Mouse (Mus musculus) hindbrain, embryonic 16.5 days (tissue): Measurements from ENCODE around the gene Cdc42ep4. TPM values are rescaled to one million over a fixed set of nuclear protein-coding genes. Genes with fewer than 3 reads are reported as not detected.
A peak's percentile ranks its signal among the peaks of the same experiment; 100 is the strongest.

Experiments
- ATAC-seq: fragments of 200-750 bp; cut with Nextera tagmentation; 2 replicates; pipeline ENCODE4 v1.8.0; 2017; ENCODE audit warnings: moderate TSS enrichment, moderate library complexity
- H3K27ac ChIP-seq: fragments of 300-500 bp; sonication (generic); 2 replicates; pipeline ENCODE4 v1.5.1; 2014; ENCODE audit warnings: low read depth, mild to moderate bottlenecking, control low read depth, low read length, moderate library complexity
- H3K27me3 ChIP-seq: fragments of 300-500 bp; sonication (generic); replicated peaks from 2 replicates; pipeline ENCODE4 v1.6.1; 2014; ENCODE audit warnings: low read length; ENCODE audit not compliant: control insufficient read depth, insufficient read depth
- H3K36me3 ChIP-seq: fragments of 300-500 bp; sonication (generic); 2 replicates; pipeline ENCODE4 v1.6.1; 2014; ENCODE audit warnings: mild to moderate bottlenecking, low read length, moderate library complexity, mixed read lengths; ENCODE audit not compliant: control insufficient read depth, insufficient read depth
- H3K4me1 ChIP-seq: fragments of 300-500 bp; sonication (generic); 2 replicates; pipeline ENCODE4 v1.6.1; 2014; ENCODE audit warnings: low read depth, low read length; ENCODE audit not compliant: control insufficient read depth, insufficient read depth
- H3K4me2 ChIP-seq: fragments of 300-500 bp; sonication (generic); 2 replicates; pipeline ENCODE4 v1.6.1; 2014; ENCODE audit warnings: mild to moderate bottlenecking, low read length, control low read depth, moderate library complexity
- H3K4me3 ChIP-seq: fragments of 300-500 bp; sonication (generic); 2 replicates; pipeline ENCODE4 v1.5.1; 2014; ENCODE audit warnings: mild to moderate bottlenecking, low read length, control low read depth, moderate library complexity
- H3K9ac ChIP-seq: fragments of 300-500 bp; sonication (generic); 2 replicates; pipeline ENCODE4 v1.6.1; 2014; ENCODE audit warnings: low read depth, mild to moderate bottlenecking, control low read depth, low read length, moderate library complexity
- H3K9me3 ChIP-seq: fragments of 300-500 bp; sonication (generic); 2 replicates; pipeline ENCODE4 v1.6.1; 2014; ENCODE audit warnings: mild to moderate bottlenecking, low read length, moderate library complexity; ENCODE audit not compliant: control insufficient read depth
- WGBS: fragments of 180-500 bp; shearing (Covaris S2); extraction: QIAGEN DNeasy Blood & Tissue Kit; methylation state at CpG from one replicate; pipeline ENCODE4 v1.1.7; 2014; 5-methylcytosine and 5-hydroxymethylcytosine counted together
- polyA plus RNA-seq: library from polyadenylated mRNA; unstranded; fragments of >200 nt; fragmentation: Nextera tagmentation; extraction: Ambion mirVana; gene quantifications from 2 replicates; pipeline ENCODE4 v1.2.1, GENCODE M21; 2015

Cdc42ep4 gene
- polyA plus RNA-seq, 1 experiment from 2014 or later = 72.2 TPM

GRCm38 (mm10) chr11:113788183-113788789 is 36.6 kb upstream of the Cdc42ep4 start:
- WGBS = 90% methylated on average over 2 of the region's 2 CpGs
- H3K27ac ChIP-seq = no peak overlapping the region
- no peak for ATAC-seq
- no peak overlapping the region for H3K4me2 ChIP-seq
- no peak overlapping the region for H3K9ac ChIP-seq
- H3K9me3 ChIP-seq = no peaks in the 10 kb centered on the region
- H3K4me3 ChIP-seq = no peak overlapping the region
- no peaks in the 10 kb centered on the region for H3K27me3 ChIP-seq
- H3K4me1 ChIP-seq = peaks cover 22% of the 10 kb centered on the region
- 0 out of 2 replicates have a peak, but pooled peaks cover 2% of the 10 kb centered on the region for H3K36me3 ChIP-seq

DNA sequence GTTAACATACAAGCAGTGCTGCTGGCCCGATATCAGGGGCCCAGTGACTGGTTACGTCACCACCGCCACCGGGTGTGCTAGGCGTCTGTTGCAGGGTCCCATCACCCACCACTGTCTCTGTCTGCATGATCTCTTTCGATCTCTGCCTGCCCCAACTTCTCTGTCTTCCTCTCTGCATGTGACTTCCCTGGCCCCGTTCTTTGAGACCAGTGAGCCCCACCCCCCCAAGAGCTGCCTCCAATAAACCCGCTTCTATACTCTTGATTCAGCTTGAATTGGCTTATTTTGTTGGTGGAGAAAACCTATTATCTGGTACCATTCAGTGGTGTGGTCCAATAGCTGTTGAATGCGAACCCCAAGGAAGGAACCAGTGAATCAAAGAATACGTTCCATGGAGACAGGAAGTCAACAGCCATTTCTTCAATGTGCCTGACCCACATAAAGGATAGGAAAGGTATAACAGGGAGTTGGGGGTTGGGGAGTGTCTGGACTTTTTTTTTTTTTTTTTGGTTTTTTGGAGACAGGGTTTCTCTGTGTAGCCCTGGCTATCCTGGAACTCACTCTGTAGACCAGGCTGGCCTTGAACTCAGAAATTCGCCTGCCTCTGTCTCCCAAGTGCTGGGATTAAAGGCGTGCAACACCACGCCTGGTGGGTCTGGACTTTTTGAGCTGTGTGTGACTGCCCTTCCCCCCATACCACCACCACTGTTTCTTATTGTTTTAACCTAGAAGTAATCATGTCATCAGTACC is 35.9 kb upstream of the Cdc42ep4 start:
- Histone ChIP-seq H3K4me1 (peaks cover 22% of the 10 kb centered on the region), H3K4me2 (no peak overlapping the region), H3K4me3 (no peak overlapping the region), H3K9me3 (no peaks in the 10 kb centered on the region), H3K27ac (no peak overlapping the region), H3K36me3 (no peaks in the 10 kb centered on the region), H3K27me3 (no peaks in the 10 kb centered on the region), H3K9ac (no peak overlapping the region)
- ATAC-seq = no peak
- WGBS = 65% methylated on average over 13 of the region's 13 CpGs

- no peaks in the 10 kb centered on the region for H3K36me3 ChIP-seq
- H3K9ac ChIP-seq = no peak overlapping the region
- no peak overlapping the region for H3K4me3 ChIP-seq
- ATAC-seq = no peak
- peaks cover 27% of the 10 kb centered on the region for H3K4me1 ChIP-seq
- no peak overlapping the region for H3K4me2 ChIP-seq
- no peaks in the 10 kb centered on the region for H3K9me3 ChIP-seq
- 84% methylated on average over 11 of the region's 11 CpGs for WGBS
- H3K27me3 ChIP-seq = no peaks in the 10 kb centered on the region
- peak overlapping the region; percentile 89; the same call in 1 of the 2 replicates for H3K27ac ChIP-seq
Observed at GRCm38 (mm10) chr11:113787009-113787408, 35.3 kb upstream of the Cdc42ep4 start.

- H3K9ac ChIP-seq = peak overlapping the region; percentile 64; the same call in 1 of the 2 replicates
Observed at GRCm38 (mm10) chr11:113786395-113786794, 34.7 kb upstream of the Cdc42ep4 start.

GRCm38 (mm10) chr11:113785406-113786171 is 33.9 kb upstream of the Cdc42ep4 start:
- no peaks in the 10 kb centered on the region for H3K36me3 ChIP-seq
- no peaks in the 10 kb centered on the region for H3K27me3 ChIP-seq
- no peaks in the 10 kb centered on the region for H3K9me3 ChIP-seq
- peak overlapping the region; percentile 27 for H3K4me3 ChIP-seq
- peak; percentile 92 for ATAC-seq
- peaks cover 22% of the 10 kb centered on the region for H3K4me1 ChIP-seq
- peak overlapping the region; percentile 54 for H3K4me2 ChIP-seq
- H3K27ac ChIP-seq = peak overlapping the region; percentile 89
- peak overlapping the region; percentile 64 for H3K9ac ChIP-seq
- WGBS = under 1% methylated on average over 19 of the region's 19 CpGs

More at GRCm38 (mm10) chr11:113786395-113786794, 34.7 kb upstream of the Cdc42ep4 start:
- Histone ChIP-seq H3K4me1 (peaks cover 23% of the 10 kb centered on the region), H3K4me2 (peak overlapping the region; percentile 54), H3K27me3 (no peaks in the 10 kb centered on the region), H3K4me3 (no peak overlapping the region; the same call in 1 of the 2 replicates), H3K27ac (peak overlapping the region; percentile 89), H3K36me3 (no peaks in the 10 kb centered on the region), H3K9me3 (no peaks in the 10 kb centered on the region)
- WGBS = 32% methylated on average over 4 of the region's 4 CpGs
- no peak for ATAC-seq

DNA sequence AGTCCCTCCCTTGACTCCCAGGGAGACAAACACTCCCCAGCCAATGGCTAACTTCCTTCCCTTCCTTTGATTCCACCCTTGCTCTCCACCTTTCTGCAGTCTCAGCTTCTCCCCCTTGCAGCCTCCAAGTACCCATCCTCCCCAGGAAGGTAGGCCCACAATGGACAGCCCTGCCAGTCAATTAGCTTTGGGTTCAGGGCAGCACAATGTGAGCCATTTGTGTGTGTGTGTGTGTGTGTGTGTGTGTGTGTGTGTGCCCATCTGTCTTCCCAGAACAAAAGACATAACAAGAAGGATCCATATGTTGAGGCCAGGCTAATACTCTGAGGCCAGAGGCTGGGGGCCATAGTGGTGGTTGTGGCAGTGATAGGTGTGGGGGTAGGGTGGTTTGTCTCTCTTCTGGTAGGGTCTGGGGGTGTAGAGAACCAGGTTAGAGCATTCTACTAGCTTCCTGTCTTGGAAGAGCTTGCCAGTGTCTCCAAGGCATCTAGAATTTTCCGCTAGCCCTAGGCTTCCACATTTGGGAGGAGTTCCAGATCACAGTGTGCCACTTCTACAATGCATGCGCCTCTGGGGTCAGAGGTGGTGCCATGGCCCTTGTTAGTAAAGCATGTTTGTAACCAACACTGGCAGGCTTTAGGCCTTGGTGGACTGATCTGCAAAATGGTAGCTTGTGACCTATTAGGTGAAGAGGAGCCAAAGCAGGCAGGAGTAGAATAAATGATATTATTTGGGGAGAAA is 33.1 kb upstream of the Cdc42ep4 start:
- Histone ChIP-seq H3K9me3 (no peaks in the 10 kb centered on the region), H3K9ac (no peak overlapping the region), H3K4me2 (peak overlapping the region; percentile 54), H3K27me3 (no peaks in the 10 kb centered on the region), H3K4me3 (no peak overlapping the region), H3K27ac (peak overlapping the region; percentile 89), H3K36me3 (peaks cover 4% of the 10 kb centered on the region; the same call in 1 of the 2 replicates), H3K4me1 (peaks cover 22% of the 10 kb centered on the region)
- ATAC-seq = peak; percentile 18
- WGBS = 18% methylated on average over 2 of the region's 2 CpGs

- ATAC-seq = no peak
- 70% methylated on average over 2 of the region's 2 CpGs for WGBS
- H3K27ac ChIP-seq = peak overlapping the region; percentile 34; the same call in 1 of the 2 replicates
- H3K4me3 ChIP-seq = no peak overlapping the region
- H3K27me3 ChIP-seq = no peaks in the 10 kb centered on the region
- H3K4me2 ChIP-seq = no peak overlapping the region
- H3K36me3 ChIP-seq = peaks cover 4% of the 10 kb centered on the region; the same call in 1 of the 2 replicates
- no peak overlapping the region for H3K9ac ChIP-seq
- H3K4me1 ChIP-seq = peaks cover 22% of the 10 kb centered on the region
- H3K9me3 ChIP-seq = no peaks in the 10 kb centered on the region
Observed at GRCm38 (mm10) chr11:113782496-113782895, 30.8 kb upstream of the Cdc42ep4 start.

DNA sequence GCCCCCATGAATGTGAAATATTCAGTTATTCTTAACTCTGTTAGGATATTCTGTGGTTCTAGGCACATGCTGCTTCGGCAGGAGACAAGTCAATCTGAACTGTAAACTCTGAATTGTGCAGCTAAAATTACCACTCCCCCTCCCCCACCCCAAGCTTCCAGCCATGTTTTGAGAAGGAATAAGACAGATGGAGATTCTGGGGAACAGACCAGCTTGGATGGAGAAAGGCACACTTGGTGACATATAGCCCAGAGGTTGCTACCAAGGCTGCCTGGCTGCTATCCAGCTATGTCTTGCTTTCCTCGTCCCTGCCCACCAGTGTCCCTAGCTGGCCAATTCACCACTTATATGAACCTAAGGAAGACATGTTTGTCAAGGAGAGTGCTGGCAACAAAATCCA is 30.3 kb upstream of the Cdc42ep4 start:
- Histone ChIP-seq H3K36me3 (peaks cover 4% of the 10 kb centered on the region; the same call in 1 of the 2 replicates), H3K27ac (no peak overlapping the region), H3K9me3 (no peaks in the 10 kb centered on the region), H3K27me3 (no peaks in the 10 kb centered on the region), H3K4me1 (peaks cover 22% of the 10 kb centered on the region), H3K4me2 (no peak overlapping the region), H3K4me3 (no peak overlapping the region), H3K9ac (no peak overlapping the region)
- no peak for ATAC-seq
- WGBS = 29% methylated on average over 2 of the region's 2 CpGs
